Mouse (Mus musculus) bone marrow, adult 2 months (tissue): ENCODE data around the gene Kirrel3.

ENCODE experiments used
- CTCF ChIP-seq: fragments of 200-500 bp; IDR thresholded peaks from 2 replicates; pipeline ENCODE4 v1.5.1; 2011; ENCODE audit warnings: low read length, control low read depth; ENCODE audit not compliant: control insufficient read depth, insufficient read depth
- POLR2A ChIP-seq: fragments of 200-500 bp; IDR thresholded peaks from 2 replicates; pipeline ENCODE4 v1.6.1; 2011; ENCODE audit warnings: low read depth, mild to moderate bottlenecking, control low read depth, low read length, borderline replicate concordance; ENCODE audit not compliant: control insufficient read depth

DNA sequence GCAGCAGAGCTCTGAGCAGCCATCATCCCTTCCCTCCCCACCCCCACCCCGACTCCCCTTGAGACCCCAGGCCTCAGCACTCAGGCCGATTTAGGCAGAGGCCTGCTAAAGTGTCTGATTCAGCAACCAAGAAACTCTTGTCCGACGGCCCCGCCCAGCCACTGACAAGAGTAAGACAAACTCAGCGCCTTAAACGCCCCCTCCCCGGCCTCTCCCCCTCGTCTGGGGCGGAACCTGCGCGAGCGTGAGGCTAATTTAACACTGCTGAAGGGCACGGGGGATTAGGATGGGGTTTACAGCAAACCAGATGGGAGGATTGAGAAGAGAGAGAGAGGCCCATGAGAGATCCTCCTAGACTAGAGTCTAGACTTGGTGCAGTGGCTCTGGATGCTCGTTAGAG lies 558.8 kb downstream of the Kirrel3 start:
- no peak for TF ChIP-seq POLR2A
- no peak for TF ChIP-seq CTCF
